Mouse (Mus musculus): ENCODE measurements around the gene 9930111J21Rik1.
"Not testable (repeated sequence)": the region's sequence is repeated elsewhere in the genome, so short reads cannot be mapped to it uniquely, and the experiment has no call there.

The 9930111J21Rik1 gene

DNA sequence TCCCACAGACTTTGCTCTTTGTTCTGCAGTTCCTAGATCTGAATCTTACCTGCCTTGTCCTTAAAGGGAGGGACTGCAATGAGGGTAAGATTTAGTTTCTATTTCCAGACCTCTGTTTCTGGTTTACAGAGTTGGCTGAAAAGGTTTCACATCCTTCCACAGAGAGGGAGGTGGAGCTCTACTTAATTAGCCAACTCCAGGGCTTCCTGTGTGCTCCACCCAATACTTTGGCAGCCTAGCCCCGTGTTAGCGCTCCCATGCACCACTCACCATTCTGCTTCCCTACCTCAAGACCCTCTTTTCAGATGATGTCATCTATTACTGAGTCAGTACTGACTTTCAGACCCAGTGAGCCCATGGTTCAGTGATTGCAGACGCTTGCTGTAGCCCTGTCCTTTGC lies at the start of gene 9930111J21Rik1:
9930111J21Rik1 (minus strand) TSS at position 148 of the 400 bp plus-strand sequence.
- DNase-seq, result not testable (repeated sequence)

- not testable (repeated sequence) for DNase-seq
These were observed 32.9 kb upstream of the 9930111J21Rik1 start for GRCm38 (mm10) chr11:49012074-49012473.

GRCm38 (mm10) chr11:49006785-49007184 lies 27.6 kb upstream of the 9930111J21Rik1 start:
- DNase-seq, result not testable (repeated sequence)

DNA sequence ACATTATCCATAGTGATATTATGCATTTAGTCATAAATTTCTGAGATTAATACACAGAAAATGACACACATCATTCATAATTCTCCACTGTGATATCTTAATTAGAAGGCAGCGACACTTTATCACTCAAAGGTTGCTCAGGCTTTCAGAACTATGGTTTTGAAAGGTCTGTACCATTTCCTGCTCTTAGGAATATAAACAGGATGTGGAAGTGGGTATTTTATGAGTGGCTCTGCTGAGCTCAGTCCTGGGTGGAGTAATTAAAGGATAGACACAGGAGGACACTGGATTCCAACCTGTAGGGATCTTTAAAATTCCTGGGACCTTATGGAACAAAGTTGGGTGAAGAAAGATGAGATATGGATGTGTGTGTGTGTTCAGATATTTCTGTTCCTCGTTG lies 27.1 kb upstream of the 9930111J21Rik1 start:
- DNase-seq, result not testable (repeated sequence)

GRCm38 (mm10) chr11:49000411-49000810 lies 21.2 kb upstream of the 9930111J21Rik1 start:
- DNase-seq, result not testable (repeated sequence)

- not testable (repeated sequence) for DNase-seq
These were observed 14.8 kb upstream of the 9930111J21Rik1 start, which contains the start of gene Tgtp1 for GRCm38 (mm10) chr11:48994018-48994417. Gene Tgtp1, minus strand, starts transcription at chr11:48994172.

GRCm38 (mm10) chr11:48993296-48993695 lies 14.1 kb upstream of the 9930111J21Rik1 start:
- not testable (repeated sequence) for DNase-seq

GRCm38 (mm10) chr11:48991740-48992520 lies 12.7 kb upstream of the 9930111J21Rik1 start, which contains the start of gene Gm12185:
Gene Gm12185, minus strand, starts transcription at chr11:48992226.
- not testable (repeated sequence) for DNase-seq

DNA sequence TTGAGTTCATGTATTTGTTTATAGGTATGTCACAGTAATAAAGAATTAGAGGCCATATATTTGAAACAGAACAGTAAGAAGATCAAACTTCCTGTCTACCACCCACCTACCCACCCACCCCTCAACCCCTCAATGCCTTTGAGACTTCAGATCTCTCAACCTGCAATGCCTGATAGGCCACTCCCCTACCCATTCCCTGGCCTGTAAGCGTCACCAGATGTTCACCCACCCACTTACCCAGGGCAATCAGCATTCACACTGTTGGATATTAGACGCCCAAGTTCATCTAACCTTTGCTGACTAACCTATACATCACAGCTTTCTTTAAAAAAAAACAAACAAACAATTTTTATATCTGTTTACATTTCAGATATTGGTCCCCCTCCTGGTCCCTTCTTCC lies 10.8 kb upstream of the 9930111J21Rik1 start:
- not testable (repeated sequence) for DNase-seq

DNA sequence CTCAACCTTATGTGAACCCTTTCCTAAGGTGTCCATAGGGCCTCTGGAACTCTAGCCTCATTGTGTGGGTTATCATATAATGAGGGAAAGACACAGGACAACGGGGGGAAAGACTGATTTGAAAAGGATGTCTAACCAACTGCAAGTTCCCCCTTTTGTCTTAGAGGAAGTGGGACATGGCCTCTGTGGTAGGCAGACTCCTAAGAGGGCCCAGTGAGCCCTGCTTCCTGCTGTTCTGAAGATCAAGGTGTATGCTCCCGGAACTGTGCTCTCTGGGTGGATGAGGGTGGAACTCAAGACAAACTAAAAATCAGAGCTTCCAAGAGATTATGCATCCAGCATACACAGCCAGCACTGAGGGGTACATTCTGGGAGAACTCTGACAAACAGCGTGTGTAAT lies 9.0 kb upstream of the 9930111J21Rik1 start:
- not testable (repeated sequence) for DNase-seq

GRCm38 (mm10) chr11:48982848-48983247 lies 3.6 kb upstream of the 9930111J21Rik1 start:
- not testable (repeated sequence) for DNase-seq

DNA sequence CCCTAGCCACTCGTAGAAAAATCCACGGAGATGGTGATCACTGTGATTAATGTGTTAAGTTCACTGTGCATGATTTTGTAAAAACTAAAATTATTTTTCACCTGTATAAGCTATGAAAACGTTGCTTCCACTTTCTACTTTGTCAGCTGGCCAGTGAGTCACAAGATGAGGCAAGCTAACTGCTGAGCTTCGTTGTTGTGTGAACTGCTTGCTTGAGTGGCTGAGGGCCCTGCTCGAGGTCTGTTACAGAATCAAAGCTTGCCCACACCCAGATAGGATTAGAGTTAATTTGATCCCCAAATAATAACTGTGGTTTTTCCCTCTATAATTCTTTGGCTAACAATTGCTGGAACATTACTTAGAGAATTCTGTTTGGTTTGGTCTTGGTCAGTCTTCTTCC lies 854 bp upstream of the 9930111J21Rik1 start:
- DNase-seq, result not testable (repeated sequence)

- DNase-seq, result not testable (repeated sequence)
These were observed 808 bp downstream of the 9930111J21Rik1 start, which contains the start of gene Olfr56 for GRCm38 (mm10) chr11:48978240-48978939. Gene Olfr56, plus strand, starts transcription at chr11:48978889.

DNA sequence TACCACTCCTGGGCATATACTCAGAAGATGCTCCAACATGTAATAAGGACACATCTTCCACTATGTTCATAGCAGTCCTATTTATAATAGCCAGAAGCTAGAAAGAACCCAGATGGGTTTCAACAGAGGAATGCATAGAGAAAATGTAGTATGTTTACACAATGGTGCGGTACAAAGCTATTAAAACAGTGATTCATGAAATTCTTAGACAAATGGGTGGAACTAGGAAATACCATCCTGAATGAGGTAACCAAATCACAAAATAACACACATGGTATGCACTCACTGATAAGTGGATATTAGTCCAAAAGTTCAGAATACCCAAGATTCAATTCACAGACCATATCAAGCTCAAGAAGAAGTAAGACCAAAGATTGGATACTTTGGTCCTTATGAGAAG lies 4.5 kb downstream of the 9930111J21Rik1 start:
- DNase-seq, result not testable (repeated sequence)

- not testable (repeated sequence) for DNase-seq
These were observed 33.1 kb downstream of the 9930111J21Rik1 start, which contains the start of gene Psme2b for GRCm38 (mm10) chr11:48946090-48946489. Gene Psme2b, minus strand, starts transcription at chr11:48946190.

DNA sequence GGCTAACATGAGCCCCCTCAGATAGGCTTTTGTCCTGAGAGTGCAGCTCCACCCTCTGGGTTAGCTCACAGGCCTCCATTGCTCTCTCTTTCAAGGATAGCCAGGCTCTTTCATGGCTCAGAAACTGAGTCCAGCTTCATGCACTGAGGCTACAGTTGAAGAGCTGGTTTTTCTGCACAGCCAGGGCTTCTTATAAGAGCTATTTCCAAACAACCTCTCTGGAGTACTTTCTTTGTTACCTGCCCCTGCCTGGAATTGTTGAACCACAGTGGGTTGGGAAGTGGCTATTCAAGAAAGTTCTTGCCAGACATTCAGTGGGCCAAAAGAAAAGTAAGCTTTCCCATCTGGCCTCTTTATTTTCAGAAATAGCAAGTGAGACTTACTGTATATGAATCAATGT lies 39.9 kb downstream of the 9930111J21Rik1 start:
- DNase-seq, result not testable (repeated sequence)

GRCm38 (mm10) chr11:48935291-48935690 lies 43.9 kb downstream of the 9930111J21Rik1 start:
- not testable (repeated sequence) for DNase-seq

DNA sequence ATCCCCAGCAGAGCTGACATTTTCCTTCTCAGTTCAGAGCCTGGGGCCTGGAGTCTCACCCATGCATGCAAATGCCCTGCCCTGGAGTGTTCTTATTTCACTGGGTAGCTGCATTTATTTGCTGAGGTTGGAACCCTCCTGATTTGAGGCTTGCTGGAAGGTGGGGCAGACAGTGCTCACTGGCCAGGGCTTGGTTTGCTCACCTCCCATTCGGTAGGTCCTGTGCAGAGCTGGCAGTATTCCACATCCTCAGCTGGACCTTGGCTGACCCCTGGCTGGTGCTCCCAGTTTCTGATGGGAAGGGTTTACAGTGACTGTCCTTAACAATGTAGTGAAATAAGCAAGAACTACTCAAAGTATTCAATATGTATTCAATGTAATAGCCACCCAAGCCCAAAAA lies 45.3 kb downstream of the 9930111J21Rik1 start:
- not testable (repeated sequence) for DNase-seq

DNA sequence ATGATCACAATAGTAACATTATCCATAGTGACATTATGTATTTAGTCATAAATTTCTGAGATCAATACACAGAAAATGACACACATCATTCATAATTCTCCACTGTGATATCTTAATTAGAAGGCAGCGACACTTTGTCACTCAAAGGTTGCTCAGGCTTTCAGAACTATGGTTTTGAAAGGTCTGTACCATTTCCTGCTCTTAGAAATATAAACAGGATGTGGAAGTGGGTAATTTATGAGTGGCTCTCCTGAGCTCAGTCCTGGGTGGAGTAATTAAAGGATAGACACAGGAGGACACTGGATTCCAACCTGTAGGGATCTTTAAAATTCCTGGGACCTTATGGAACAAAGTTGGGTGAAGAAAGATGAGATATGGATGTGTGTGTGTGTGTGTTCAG lies 45.8 kb downstream of the 9930111J21Rik1 start:
- DNase-seq, result not testable (repeated sequence)

- DNase-seq, result not testable (repeated sequence)
These were observed 51.1 kb downstream of the 9930111J21Rik1 start for GRCm38 (mm10) chr11:48928068-48928467.

- not testable (repeated sequence) for DNase-seq
These were observed 52.8 kb downstream of the 9930111J21Rik1 start for GRCm38 (mm10) chr11:48926437-48926836.

DNA sequence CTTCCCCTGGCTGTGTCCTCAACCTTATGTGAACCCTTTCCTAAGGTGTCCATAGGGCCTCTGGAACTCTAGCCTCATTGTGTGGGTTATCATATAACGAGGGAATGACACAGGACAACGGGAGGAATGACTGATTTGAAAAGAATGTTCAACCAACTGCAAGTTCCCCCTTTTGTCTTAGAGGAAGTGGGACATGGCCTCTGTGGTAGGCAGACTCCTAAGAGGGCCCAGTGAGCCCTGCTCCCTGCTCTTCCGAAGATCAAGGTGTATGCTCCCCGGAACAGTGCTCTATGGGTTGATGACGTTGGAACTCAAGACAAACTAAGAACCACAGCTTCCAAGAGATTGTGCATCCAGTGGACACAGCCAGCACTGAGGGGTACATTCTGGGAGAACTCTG lies 55.4 kb downstream of the 9930111J21Rik1 start:
- not testable (repeated sequence) for DNase-seq

DNA sequence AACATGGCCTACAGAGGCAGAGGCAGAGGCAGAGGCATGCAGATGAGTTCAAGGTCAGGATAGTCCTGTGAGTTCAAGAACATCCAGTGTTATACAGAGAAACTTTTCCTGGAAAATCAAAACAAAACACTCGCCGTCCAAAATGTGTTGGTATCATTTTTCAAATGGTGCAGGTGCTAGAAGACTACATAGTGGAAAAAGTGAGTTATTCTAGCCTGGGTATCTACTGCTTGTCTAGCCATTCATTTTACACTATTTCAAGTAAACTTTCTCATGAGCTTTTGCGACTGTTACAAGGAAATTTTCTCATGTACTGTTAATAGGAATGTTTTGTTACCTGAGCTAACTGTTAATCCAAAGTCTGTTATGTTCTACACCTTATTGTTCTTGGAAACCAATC lies 60.8 kb downstream of the 9930111J21Rik1 start:
- DNase-seq, result no peak

Data from retina, postnatal 1 day (tissue).